Mouse (Mus musculus): ENCODE measurements around the gene Chd9. TPM values are rescaled to one million over a fixed set of nuclear protein-coding genes. Genes with fewer than 3 reads are reported as not detected.
"Not testable (repeated sequence)": the region's sequence is repeated elsewhere in the genome, so short reads cannot be mapped to it uniquely, and the experiment has no call there.

Chd9 gene
- polyA plus RNA-seq, 1 experiment from 2014 or later = 34.2 TPM

DNA sequence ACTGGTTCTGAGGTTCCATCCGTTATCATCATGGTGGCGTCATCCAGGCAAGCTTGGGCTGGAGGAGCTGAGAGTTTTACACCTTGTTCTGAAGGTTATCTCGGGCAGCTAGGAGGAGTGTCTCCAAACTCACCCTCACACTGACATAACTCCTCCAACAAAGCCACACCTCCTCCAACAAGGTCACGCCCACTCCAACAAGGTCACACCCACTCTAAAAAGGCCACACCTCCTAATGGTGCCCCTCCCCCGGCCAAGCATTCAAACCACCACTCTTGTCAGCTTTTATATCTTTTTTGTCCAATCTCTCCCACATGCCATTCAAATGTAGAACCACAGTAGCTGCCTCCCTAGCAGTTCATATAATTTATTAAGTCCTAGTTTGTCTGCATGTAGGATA is 53.0 kb downstream of the Chd9 start:
- no peak overlapping the region for H3K4me3 ChIP-seq
- 87% methylated on average over 5 of the region's 5 CpGs for WGBS
- H3K36me3 ChIP-seq (replicated peaks) = no peaks in the 10 kb centered on the region
- H3K27me3 ChIP-seq (replicated peaks; ENCODE audit: low read depth, poor library complexity, severe bottlenecking) = peaks cover 10% of the 10 kb centered on the region
- DNase-seq (ENCODE audit: low spot score) = no peak
- no peak overlapping the region for H3K27ac ChIP-seq (replicated peaks)
- no peaks in the 10 kb centered on the region for H3K9me3 ChIP-seq
- H3K4me1 ChIP-seq = peaks cover 23% of the 10 kb centered on the region

DNA sequence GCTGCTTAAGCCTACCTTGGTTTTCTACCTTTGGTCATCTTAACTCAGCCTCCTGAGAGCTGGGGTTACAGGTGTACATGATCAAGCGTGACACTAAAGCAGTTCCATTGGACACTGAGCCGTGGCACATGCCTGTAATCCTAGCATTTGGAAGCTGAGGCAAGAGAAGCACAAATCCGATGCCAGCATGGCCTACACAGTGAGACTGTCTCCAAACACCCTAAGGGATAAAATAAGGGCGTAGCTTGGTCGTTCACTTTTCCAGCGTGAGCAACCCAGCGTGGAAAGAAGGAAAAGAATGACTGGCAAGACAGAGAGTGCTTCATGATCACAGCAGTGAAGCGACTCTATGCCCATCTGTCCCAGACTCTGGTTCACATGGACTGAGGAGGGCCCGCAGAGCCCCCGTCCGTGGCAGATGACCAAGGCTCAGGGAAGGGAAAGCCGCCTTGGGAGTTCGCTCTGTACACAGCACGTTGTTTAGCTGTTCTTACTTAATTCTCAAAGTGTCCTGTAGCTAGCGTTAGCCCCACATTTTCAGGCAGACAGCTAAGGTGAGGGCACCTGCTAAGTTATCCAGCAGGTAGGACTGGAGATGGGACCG is 54.0 kb downstream of the Chd9 start:
- no peaks in the 10 kb centered on the region for H3K9me3 ChIP-seq
- H3K27ac ChIP-seq (replicated peaks) = no peak overlapping the region
- no peak overlapping the region for H3K4me3 ChIP-seq
- DNase-seq (ENCODE audit: low spot score) = no peak
- 83% methylated on average over 16 of the region's 16 CpGs for WGBS
- H3K27me3 ChIP-seq (replicated peaks; ENCODE audit: low read depth, poor library complexity, severe bottlenecking) = peaks cover 10% of the 10 kb centered on the region
- H3K36me3 ChIP-seq (replicated peaks) = no peaks in the 10 kb centered on the region
- peaks cover 13% of the 10 kb centered on the region for H3K4me1 ChIP-seq

DNA sequence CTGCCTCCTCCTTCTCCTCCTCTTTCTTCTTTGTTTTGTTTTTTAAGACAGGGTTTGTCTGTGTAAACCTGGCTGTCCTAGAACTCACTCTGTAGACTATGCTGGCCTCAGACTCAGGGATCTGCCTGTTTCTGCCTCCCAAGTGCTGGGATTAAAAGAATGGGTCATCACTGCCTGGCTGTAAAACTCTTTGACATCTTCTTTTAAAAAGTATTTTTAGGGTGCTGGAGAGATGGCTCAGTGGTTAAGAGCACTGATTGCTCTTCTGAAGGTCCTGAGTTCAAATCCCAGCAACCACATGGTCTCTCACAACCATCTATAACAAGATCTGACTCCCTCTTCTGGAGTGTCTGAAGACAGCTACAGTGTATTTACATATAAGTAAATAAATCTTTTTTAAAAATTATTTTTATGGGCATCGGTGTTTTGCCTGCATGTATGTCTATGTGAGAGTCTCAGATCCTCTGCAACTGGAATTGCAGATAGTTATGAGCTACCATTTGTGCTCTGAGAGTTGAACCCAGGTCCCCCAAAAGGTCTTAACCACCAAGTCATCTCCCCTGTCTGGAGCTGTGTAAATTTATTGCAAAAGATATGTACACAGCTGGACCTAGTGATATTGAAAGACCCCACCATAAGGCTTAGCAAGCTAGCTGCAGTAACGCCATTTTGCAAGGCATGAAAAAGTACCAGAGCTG is 57.7 kb downstream of the Chd9 start:
- Histone ChIP-seq H3K4me3 (no peak overlapping the region), H3K9me3 (no peaks in the 10 kb centered on the region), H3K36me3 (replicated peaks) (no peaks in the 10 kb centered on the region), H3K4me1 (no peaks in the 10 kb centered on the region), H3K27me3 (replicated peaks; ENCODE audit: low read depth, poor library complexity, severe bottlenecking) (peaks cover 10% of the 10 kb centered on the region), H3K27ac (replicated peaks) (no peak overlapping the region)
- DNase-seq (ENCODE audit: low spot score) = no peak
- 80% methylated on average over 2 of the region's 2 CpGs for WGBS

- no CpG with 5 or more reads among the region's 15 CpGs for WGBS
- H3K27ac ChIP-seq (replicated peaks) = not testable (repeated sequence)
Observed at GRCm38 (mm10) chr8:90886369-90886712, 58.2 kb downstream of the Chd9 start.

DNA sequence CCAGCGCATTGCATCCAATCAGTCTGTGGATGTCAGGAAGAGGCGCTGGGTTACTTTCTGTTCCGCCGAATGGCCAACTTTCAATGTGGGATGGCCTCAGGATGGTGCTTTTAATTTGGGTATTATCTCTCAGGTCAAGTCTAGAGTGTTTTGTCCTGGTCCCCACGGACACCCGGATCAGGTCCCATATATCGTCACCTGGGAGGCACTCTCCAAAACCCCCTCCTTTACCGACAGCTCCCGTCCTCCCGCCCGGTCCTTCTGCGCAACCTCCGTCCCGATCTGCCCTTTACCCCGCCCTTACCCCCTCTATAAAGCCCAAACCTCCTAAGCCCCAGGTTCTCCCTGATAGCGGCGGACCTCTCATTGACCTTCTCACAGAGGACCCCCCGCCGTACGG is 59.2 kb downstream of the Chd9 start:
- not testable (repeated sequence) for H3K27ac ChIP-seq (replicated peaks); H3K9me3 ChIP-seq; H3K4me1 ChIP-seq; H3K36me3 ChIP-seq (replicated peaks); DNase-seq (ENCODE audit: low spot score)
- no CpG with 5 or more reads among the region's 20 CpGs for WGBS
- Histone ChIP-seq H3K4me3 (peak overlapping the region; percentile 50), H3K27me3 (replicated peaks; ENCODE audit: low read depth, poor library complexity, severe bottlenecking) (peaks cover 10% of the 10 kb centered on the region)

More at GRCm38 (mm10) chr8:90886369-90886712, 58.2 kb downstream of the Chd9 start:
- peaks cover 10% of the 10 kb centered on the region for H3K27me3 ChIP-seq (replicated peaks; ENCODE audit: low read depth, poor library complexity, severe bottlenecking)
- H3K9me3 ChIP-seq; H3K4me1 ChIP-seq; H3K36me3 ChIP-seq (replicated peaks); H3K4me3 ChIP-seq; DNase-seq (ENCODE audit: low spot score): not testable (repeated sequence)

GRCm38 (mm10) chr8:90891872-90892578 is 63.9 kb downstream of the Chd9 start:
- 93% methylated on average over 8 of the region's 8 CpGs for WGBS

GRCm38 (mm10) chr8:90892579-90892919 is 64.4 kb downstream of the Chd9 start:
- H3K27me3 ChIP-seq (replicated peaks; ENCODE audit: low read depth, poor library complexity, severe bottlenecking) = no peaks in the 10 kb centered on the region
- peaks cover 20% of the 10 kb centered on the region for H3K4me1 ChIP-seq
- H3K36me3 ChIP-seq (replicated peaks) = no peaks in the 10 kb centered on the region
- no peak for DNase-seq (ENCODE audit: low spot score)
- 93% methylated on average over 5 of the region's 5 CpGs for WGBS
- H3K4me3 ChIP-seq = no peak overlapping the region
- no peak overlapping the region for H3K27ac ChIP-seq (replicated peaks)
- no peaks in the 10 kb centered on the region for H3K9me3 ChIP-seq

More at GRCm38 (mm10) chr8:90891872-90892578, 63.9 kb downstream of the Chd9 start:
- Histone ChIP-seq H3K4me1 (peaks cover 15% of the 10 kb centered on the region), H3K27ac (replicated peaks) (no peak overlapping the region), H3K4me3 (no peak overlapping the region), H3K9me3 (no peaks in the 10 kb centered on the region), H3K27me3 (replicated peaks; ENCODE audit: low read depth, poor library complexity, severe bottlenecking) (no peaks in the 10 kb centered on the region), H3K36me3 (replicated peaks) (no peaks in the 10 kb centered on the region)
- DNase-seq (ENCODE audit: low spot score) = no peak

- 0 out of 2 replicates have a peak overlapping the region, but pooled peaks have one; percentile 25 for H3K27ac ChIP-seq (replicated peaks)
- no peak for DNase-seq (ENCODE audit: low spot score)
- H3K4me1 ChIP-seq = peaks cover 30% of the 10 kb centered on the region
- no peaks in the 10 kb centered on the region for H3K9me3 ChIP-seq
- no peaks in the 10 kb centered on the region for H3K36me3 ChIP-seq (replicated peaks)
- whole genome bisulfite sequencing = 78% methylated on average over 14 of the region's 14 CpGs
- no peaks in the 10 kb centered on the region for H3K27me3 ChIP-seq (replicated peaks; ENCODE audit: low read depth, poor library complexity, severe bottlenecking)
- no peak overlapping the region for H3K4me3 ChIP-seq
Observed at GRCm38 (mm10) chr8:90894231-90894914, 66.2 kb downstream of the Chd9 start.

- no peak overlapping the region for H3K4me3 ChIP-seq
- no peak overlapping the region for H3K27ac ChIP-seq (replicated peaks)
- H3K4me1 ChIP-seq = peaks cover 30% of the 10 kb centered on the region
- H3K27me3 ChIP-seq (replicated peaks; ENCODE audit: low read depth, poor library complexity, severe bottlenecking) = no peaks in the 10 kb centered on the region
- WGBS = 55% methylated on average over 5 of the region's 5 CpGs
- no peaks in the 10 kb centered on the region for H3K9me3 ChIP-seq
- no peak for DNase-seq (ENCODE audit: low spot score)
- no peaks in the 10 kb centered on the region for H3K36me3 ChIP-seq (replicated peaks)
Observed at GRCm38 (mm10) chr8:90897343-90897742, 69.2 kb downstream of the Chd9 start.

- H3K4me3 ChIP-seq = no peak overlapping the region
- H3K9me3 ChIP-seq = no peaks in the 10 kb centered on the region
- WGBS = 31% methylated on average over 6 of the region's 6 CpGs
- DNase-seq (ENCODE audit: low spot score) = no peak
- H3K36me3 ChIP-seq (replicated peaks) = no peaks in the 10 kb centered on the region
- H3K27me3 ChIP-seq (replicated peaks; ENCODE audit: low read depth, poor library complexity, severe bottlenecking) = no peaks in the 10 kb centered on the region
- peaks cover 30% of the 10 kb centered on the region for H3K4me1 ChIP-seq
- H3K27ac ChIP-seq (replicated peaks) = no peak overlapping the region; the same call in 1 of the 2 replicates
Observed at GRCm38 (mm10) chr8:90898578-90898977, 70.4 kb downstream of the Chd9 start.

- Histone ChIP-seq H3K4me1 (peaks cover 15% of the 10 kb centered on the region), H3K9me3 (no peaks in the 10 kb centered on the region), H3K4me3 (no peak overlapping the region), H3K27me3 (replicated peaks; ENCODE audit: low read depth, poor library complexity, severe bottlenecking) (peaks cover 13% of the 10 kb centered on the region), H3K36me3 (replicated peaks) (no peaks in the 10 kb centered on the region), H3K27ac (replicated peaks) (no peak overlapping the region)
- WGBS = 82% methylated on average over 2 of the region's 2 CpGs
- DNase-seq (ENCODE audit: low spot score) = no peak
Observed at GRCm38 (mm10) chr8:90902002-90902401, 73.8 kb downstream of the Chd9 start.

DNA sequence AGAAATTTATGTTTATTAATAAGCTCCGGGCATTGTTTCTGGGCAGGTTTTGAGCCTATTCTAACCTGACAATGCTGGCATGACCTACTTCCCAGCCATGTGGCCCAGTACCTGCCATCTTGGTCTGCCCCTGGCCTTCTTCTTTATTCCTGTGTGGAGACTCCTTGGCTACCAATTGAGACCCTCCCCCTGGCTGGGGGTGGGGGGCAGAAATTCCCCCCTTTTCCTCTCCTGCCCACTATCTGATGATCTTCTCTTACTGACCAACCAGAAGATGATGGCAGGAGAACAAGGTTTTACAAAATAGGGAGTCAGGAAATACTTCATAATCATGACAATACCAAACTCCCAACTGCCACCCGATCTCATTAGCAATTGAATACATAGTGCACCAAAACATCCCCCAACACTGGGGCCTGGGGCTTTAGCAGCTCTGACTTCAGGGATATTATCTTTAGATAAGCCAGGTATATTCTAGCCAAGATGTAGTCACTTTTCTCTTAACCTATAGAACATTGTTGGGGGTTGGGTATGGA is 76.1 kb downstream of the Chd9 start:
- Histone ChIP-seq H3K27me3 (replicated peaks; ENCODE audit: low read depth, poor library complexity, severe bottlenecking) (peaks cover 18% of the 10 kb centered on the region), H3K27ac (replicated peaks) (no peak overlapping the region), H3K9me3 (no peaks in the 10 kb centered on the region), H3K4me3 (no peak overlapping the region), H3K36me3 (replicated peaks) (no peaks in the 10 kb centered on the region), H3K4me1 (peaks cover 13% of the 10 kb centered on the region)
- 79% methylated on average over 2 of the region's 2 CpGs for WGBS
- DNase-seq (ENCODE audit: low spot score) = no peak
